Mouse (Mus musculus): ENCODE data around the gene Fry. TPM values are rescaled to one million over a fixed set of nuclear protein-coding genes. Genes with fewer than 3 reads are reported as not detected.

Gene Fry
- polyA plus RNA-seq, 1 experiment from 2014 or later = 35.4 TPM

- peaks cover 73% of the 10 kb centered on the region for H3K36me3 ChIP-seq
- H3K9me3 ChIP-seq = 0 out of 2 replicates have a peak, but pooled peaks cover 1% of the 10 kb centered on the region
- H3K9ac ChIP-seq (replicated peaks) = no peak overlapping the region
- no peak for ATAC-seq
- no peaks in the 10 kb centered on the region for H3K4me1 ChIP-seq (replicated peaks)
- no peak overlapping the region for H3K27ac ChIP-seq
- no peak overlapping the region for H3K4me3 ChIP-seq (replicated peaks)
- no peaks in the 10 kb centered on the region for H3K27me3 ChIP-seq
- 76% methylated on average over 12 of the region's 12 CpGs for WGBS
- H3K4me2 ChIP-seq (replicated peaks) = no peak overlapping the region
Measured at GRCm38 (mm10) chr5:150388623-150389022, 270.2 kb downstream of the Fry start.

GRCm38 (mm10) chr5:150389589-150390377 is 271.3 kb downstream of the Fry start:
- peaks cover 11% of the 10 kb centered on the region for H3K9me3 ChIP-seq
- H3K36me3 ChIP-seq = peaks cover 73% of the 10 kb centered on the region
- no peaks in the 10 kb centered on the region for H3K27me3 ChIP-seq
- WGBS = 87% methylated on average over 10 of the region's 10 CpGs
- H3K4me2 ChIP-seq (replicated peaks) = no peak overlapping the region
- no peak overlapping the region for H3K4me3 ChIP-seq (replicated peaks)
- no peak for ATAC-seq
- H3K9ac ChIP-seq (replicated peaks) = no peak overlapping the region
- no peak overlapping the region for H3K27ac ChIP-seq
- no peaks in the 10 kb centered on the region for H3K4me1 ChIP-seq (replicated peaks)

- Histone ChIP-seq H3K9ac (replicated peaks) (no peak overlapping the region), H3K4me2 (replicated peaks) (no peak overlapping the region), H3K9me3 (peaks cover 13% of the 10 kb centered on the region), H3K4me3 (replicated peaks) (no peak overlapping the region), H3K4me1 (replicated peaks) (no peaks in the 10 kb centered on the region), H3K36me3 (peaks cover 72% of the 10 kb centered on the region), H3K27me3 (no peaks in the 10 kb centered on the region), H3K27ac (no peak overlapping the region)
- no peak for ATAC-seq
- 79% methylated on average over 7 of the region's 7 CpGs for WGBS
Measured at GRCm38 (mm10) chr5:150390422-150390821, 272.0 kb downstream of the Fry start.

GRCm38 (mm10) chr5:150394645-150395044 is 276.2 kb downstream of the Fry start:
- peaks cover 70% of the 10 kb centered on the region for H3K36me3 ChIP-seq
- over 99% methylated on average over 6 of the region's 6 CpGs for WGBS

GRCm38 (mm10) chr5:150402832-150403447 is 284.5 kb downstream of the Fry start:
- WGBS = 25% methylated on average over 13 of the region's 13 CpGs
- no peak overlapping the region for H3K27ac ChIP-seq
- no peak overlapping the region for H3K4me3 ChIP-seq (replicated peaks)
- H3K36me3 ChIP-seq = peaks cover 65% of the 10 kb centered on the region
- H3K4me1 ChIP-seq (replicated peaks) = no peaks in the 10 kb centered on the region
- H3K9me3 ChIP-seq = no peaks in the 10 kb centered on the region
- H3K9ac ChIP-seq (replicated peaks) = no peak overlapping the region
- 0 out of 2 replicates have a peak, but pooled peaks have one; percentile 37 for ATAC-seq
- no peaks in the 10 kb centered on the region for H3K27me3 ChIP-seq
- no peak overlapping the region for H3K4me2 ChIP-seq (replicated peaks)

More at GRCm38 (mm10) chr5:150394645-150395044, 276.2 kb downstream of the Fry start:
- Histone ChIP-seq H3K4me2 (replicated peaks) (no peak overlapping the region), H3K4me3 (replicated peaks) (no peak overlapping the region), H3K27ac (no peak overlapping the region), H3K4me1 (replicated peaks) (no peaks in the 10 kb centered on the region), H3K27me3 (no peaks in the 10 kb centered on the region), H3K9ac (replicated peaks) (no peak overlapping the region), H3K9me3 (peaks cover 13% of the 10 kb centered on the region)
- no peak for ATAC-seq

GRCm38 (mm10) chr5:150404867-150405266 is 286.4 kb downstream of the Fry start:
- Histone ChIP-seq H3K27ac (no peak overlapping the region), H3K9ac (replicated peaks) (no peak overlapping the region), H3K9me3 (no peaks in the 10 kb centered on the region), H3K4me2 (replicated peaks) (no peak overlapping the region), H3K4me1 (replicated peaks) (no peaks in the 10 kb centered on the region), H3K4me3 (replicated peaks) (no peak overlapping the region), H3K27me3 (no peaks in the 10 kb centered on the region), H3K36me3 (peaks cover 53% of the 10 kb centered on the region)
- 83% methylated on average over 8 of the region's 8 CpGs for WGBS
- ATAC-seq = no peak

GRCm38 (mm10) chr5:150408979-150409378 is 290.5 kb downstream of the Fry start:
- no peak for ATAC-seq

GRCm38 (mm10) chr5:150409451-150410045 is 291.1 kb downstream of the Fry start:
- H3K27ac ChIP-seq = no peak overlapping the region
- H3K9me3 ChIP-seq = peaks cover 3% of the 10 kb centered on the region; the same call in 1 of the 2 replicates
- H3K9ac ChIP-seq (replicated peaks) = no peak overlapping the region
- peaks cover 41% of the 10 kb centered on the region for H3K36me3 ChIP-seq
- H3K27me3 ChIP-seq = no peaks in the 10 kb centered on the region
- H3K4me3 ChIP-seq (replicated peaks) = no peak overlapping the region
- H3K4me1 ChIP-seq (replicated peaks) = no peaks in the 10 kb centered on the region
- 78% methylated on average over 15 of the region's 15 CpGs for WGBS
- H3K4me2 ChIP-seq (replicated peaks) = no peak overlapping the region
- no peak for ATAC-seq

More at GRCm38 (mm10) chr5:150408979-150409378, 290.5 kb downstream of the Fry start:
- no peak overlapping the region for H3K27ac ChIP-seq
- H3K4me3 ChIP-seq (replicated peaks) = no peak overlapping the region
- WGBS = 82% methylated on average over 8 of the region's 8 CpGs
- H3K36me3 ChIP-seq = peaks cover 38% of the 10 kb centered on the region
- no peaks in the 10 kb centered on the region for H3K4me1 ChIP-seq (replicated peaks)
- no peak overlapping the region for H3K9ac ChIP-seq (replicated peaks)
- H3K9me3 ChIP-seq = no peaks in the 10 kb centered on the region
- no peak overlapping the region for H3K4me2 ChIP-seq (replicated peaks)
- no peaks in the 10 kb centered on the region for H3K27me3 ChIP-seq

GRCm38 (mm10) chr5:150412750-150413450 is 294.5 kb downstream of the Fry start:
- Histone ChIP-seq H3K4me3 (replicated peaks) (no peak overlapping the region), H3K9ac (replicated peaks) (no peak overlapping the region), H3K36me3 (peaks cover 46% of the 10 kb centered on the region), H3K27me3 (no peaks in the 10 kb centered on the region), H3K27ac (no peak overlapping the region), H3K9me3 (peaks cover 12% of the 10 kb centered on the region; the same call in 1 of the 2 replicates), H3K4me1 (replicated peaks) (no peaks in the 10 kb centered on the region), H3K4me2 (replicated peaks) (no peak overlapping the region)
- no peak for ATAC-seq
- 80% methylated on average over 12 of the region's 12 CpGs for WGBS

- no peak overlapping the region for H3K4me2 ChIP-seq (replicated peaks)
- no peak for ATAC-seq
- H3K9ac ChIP-seq (replicated peaks) = no peak overlapping the region
- peaks cover 12% of the 10 kb centered on the region; the same call in 1 of the 2 replicates for H3K9me3 ChIP-seq
- no peaks in the 10 kb centered on the region for H3K27me3 ChIP-seq
- peaks cover 60% of the 10 kb centered on the region for H3K36me3 ChIP-seq
- H3K27ac ChIP-seq = no peak overlapping the region
- no peaks in the 10 kb centered on the region for H3K4me1 ChIP-seq (replicated peaks)
- H3K4me3 ChIP-seq (replicated peaks) = no peak overlapping the region
Measured at GRCm38 (mm10) chr5:150414823-150415222, 296.4 kb downstream of the Fry start.

- H3K27me3 ChIP-seq = no peaks in the 10 kb centered on the region
- peaks cover 12% of the 10 kb centered on the region; the same call in 1 of the 2 replicates for H3K9me3 ChIP-seq
- WGBS = 94% methylated on average over 2 of the region's 2 CpGs
- no peaks in the 10 kb centered on the region for H3K4me1 ChIP-seq (replicated peaks)
- H3K36me3 ChIP-seq = peaks cover 77% of the 10 kb centered on the region
- H3K4me2 ChIP-seq (replicated peaks) = no peak overlapping the region
- no peak overlapping the region for H3K27ac ChIP-seq
- H3K9ac ChIP-seq (replicated peaks) = no peak overlapping the region
- no peak overlapping the region for H3K4me3 ChIP-seq (replicated peaks)
- ATAC-seq = no peak
Measured at GRCm38 (mm10) chr5:150417223-150417622, 298.8 kb downstream of the Fry start.
